Mouse (Mus musculus): ENCODE data around the gene Chil3. TPM values are rescaled to one million over a fixed set of nuclear protein-coding genes. Genes with fewer than 3 reads are reported as not detected.

Gene Chil3
- polyA plus RNA-seq, 1 experiment from 2014 or later: not detected

DNA sequence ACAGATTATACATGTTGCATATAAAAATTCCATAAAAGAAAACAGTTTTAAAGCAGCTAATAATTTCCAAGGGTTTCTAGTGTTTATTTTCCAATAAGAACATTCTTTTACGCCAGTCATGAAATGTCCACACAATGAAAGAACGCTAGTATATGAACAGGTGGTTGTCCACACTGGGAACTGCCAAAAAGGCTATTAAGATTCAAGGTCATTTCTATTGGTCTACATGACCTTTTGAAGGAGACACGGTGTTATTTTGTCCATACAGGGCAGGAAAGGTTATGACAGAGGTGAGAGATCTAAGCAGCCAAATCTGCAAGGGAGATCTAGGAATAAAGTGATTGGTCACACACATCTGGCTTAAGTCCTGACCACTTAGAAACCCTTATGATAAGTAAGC lies 54.4 kb downstream of the Chil3 start, which contains the start of gene Chia1:
Gene Chia1 (plus strand): TSS at position 301 of the 400 bp plus-strand sequence.
- Histone ChIP-seq H3K9me3 (ENCODE audit: control insufficient read depth, low read length) (no peaks in the 10 kb centered on the region), H3K9ac (ENCODE audit: low read length) (no peak within 1 kb of the TSS), H3K4me2 (ENCODE audit: low read depth, severe bottlenecking) (no peak within 1 kb of the TSS), H3K27ac (replicated peaks; ENCODE audit: low read depth, low read length) (no peak within 1 kb of the TSS), H3K4me3 (ENCODE audit: low read depth, low read length) (no peak within 1 kb of the TSS), H3K4me1 (ENCODE audit: control insufficient read depth, insufficient read depth, low read length) (no peaks in the 10 kb centered on the region), H3K36me3 (ENCODE audit: control insufficient read depth, insufficient read depth, low read length) (no peaks in the 10 kb centered on the region), H3K27me3 (ENCODE audit: control insufficient read depth, insufficient read depth, low read length) (no peaks in the 10 kb centered on the region)
- WGBS: 87% methylated on average over 3 of the region's 3 CpGs
- ATAC-seq (ENCODE audit: insufficient number of reproducible peaks, low FRiP score, low TSS enrichment, low read depth): no peak
- DNase-seq (ENCODE audit: low spot score): no peak

Other genes with a start within 250 kb of the Chil3 start
- 0.60 and 0.68 TPM in 2 replicates for gene I830077J02Rik, start 234.9 kb downstream of the Chil3 start, polyA plus RNA-seq (2014; fragmentation: Nextera tagmentation; extraction: Ambion mirVana)
- 133 and 137 TPM in 2 replicates for gene Wdr77, start 208.2 kb downstream of the Chil3 start, polyA plus RNA-seq (2014; fragmentation: Nextera tagmentation; extraction: Ambion mirVana)
- 489 and 505 TPM in 2 replicates for gene Atp5f1, start 207.5 kb downstream of the Chil3 start, polyA plus RNA-seq (2014; fragmentation: Nextera tagmentation; extraction: Ambion mirVana)
- 2.5 and 2.8 TPM in 2 replicates for gene Ovgp1, start 193.9 kb downstream of the Chil3 start, polyA plus RNA-seq (2014; fragmentation: Nextera tagmentation; extraction: Ambion mirVana)
- gene Pifo, start 152.9 kb downstream of the Chil3 start, polyA plus RNA-seq (2014; fragmentation: Nextera tagmentation; extraction: Ambion mirVana): not detected in 2 replicates
- gene Chil5, start 134.8 kb downstream of the Chil3 start, polyA plus RNA-seq (2014; fragmentation: Nextera tagmentation; extraction: Ambion mirVana): not detected in 2 replicates
- not detected in 2 replicates for gene Chia1, start 54.3 kb downstream of the Chil3 start, polyA plus RNA-seq (2014; fragmentation: Nextera tagmentation; extraction: Ambion mirVana)
- not detected in 2 replicates for gene Chil4, start 51.9 kb upstream of the Chil3 start, polyA plus RNA-seq (2014; fragmentation: Nextera tagmentation; extraction: Ambion mirVana)
- gene Chil6, start 238.6 kb upstream of the Chil3 start, polyA plus RNA-seq (2014; fragmentation: Nextera tagmentation; extraction: Ambion mirVana): not detected in 2 replicates